Comparison of ENCODE assay signal across 23 mouse cellular contexts in genomic region chr19:29485257-29485948, GRCm38 (mm10). TPM values are rescaled to one million over a fixed set of nuclear protein-coding genes. Genes with fewer than 3 reads are reported as not detected.
DNase-seq lines count a peak whose midpoint lies in the region; ATAC-seq and TF ChIP-seq lines count a peak whose summit lies in the region.
"Had no signal": no experiment of that assay in that cellular context is flagged by ENCODE, and none has a peak within 500 bp of the region (broad histone marks: within the 10 kb centered on the region; RNA-seq: fewer than 3 reads in every experiment).

No protein-coding gene starts in this region.

- 76% methylated on average over 3 of the region's 3 CpGs for WGBS in liver, postnatal 0 days (ENCODE audit: insufficient replicate concordance)
- WGBS in liver, embryonic 11.5 days: 90% methylated on average over 3 of the region's 3 CpGs

- no peaks in the 10 kb centered on the region for H3K36me3 ChIP-seq in liver, postnatal 0 days (replicated peaks; ENCODE audit: insufficient read depth, low read length)
- H3K36me3 ChIP-seq in liver, embryonic 11.5 days (ENCODE audit: control insufficient read depth, insufficient read depth, low read length): no peaks in the 10 kb centered on the region
- H3K36me3 ChIP-seq: limb, embryonic 10.5 days; neural tube, embryonic 12.5 days had no signal

- intact Hi-C loops in gastrocnemius, adult 2 months (cut with DNase I): no loop called here
- intact Hi-C loops in gastrocnemius, postnatal 14 days (cut with DNase I; ENCODE audit: low total_unique reads): no loop called here

- H3K9me3 ChIP-seq in liver, postnatal 0 days (ENCODE audit: low read length): no peaks in the 10 kb centered on the region
- no peaks in the 10 kb centered on the region for H3K9me3 ChIP-seq in liver, embryonic 11.5 days (ENCODE audit: control insufficient read depth, low read length)
- H3K9me3 ChIP-seq: limb, embryonic 10.5 days; neural tube, embryonic 12.5 days had no signal

- H3K9ac ChIP-seq in liver, postnatal 0 days (replicated peaks): no peak overlapping the region
- H3K9ac ChIP-seq in liver, embryonic 11.5 days (ENCODE audit: low read depth, low read length): no peak overlapping the region
- H3K9ac ChIP-seq: forebrain, postnatal 0 days; neural tube, embryonic 12.5 days had no signal

- no peak overlapping the region for H3K4me3 ChIP-seq in gastrocnemius, adult 2 months
- no peak overlapping the region for H3K4me3 ChIP-seq in liver, postnatal 0 days (ENCODE audit: low read depth, low read length)
- H3K4me3 ChIP-seq in liver, embryonic 11.5 days (ENCODE audit: low read depth, low read length): no peak overlapping the region
- H3K4me3 ChIP-seq: limb, embryonic 10.5 days; neural tube, embryonic 12.5 days had no signal

- no peak for DNase-seq in gastrocnemius, adult 2 months
- DNase-seq in gastrocnemius, postnatal 14 days: no peak
- no peak for DNase-seq in liver, postnatal 0 days
- DNase-seq in liver, embryonic 11.5 days (ENCODE audit: low spot score): no peak
- peak; percentile 41 for DNase-seq in brain, adult 2 months (ENCODE audit: low read depth, low spot score)
- no peak for DNase-seq in neural tube, embryonic 10.5 days (ENCODE audit: extremely low spot score, low spot score)
- DNase-seq in cerebellum, adult 8-10 months: no peak
- DNase-seq: adrenal gland, adult 8-10 months; cerebellum, adult 9-11 months; forebrain, postnatal 0 days; kidney, adult 2 months; kidney, postnatal 10 days; liver; lung, adult 2 months; lung, postnatal 36 days; midbrain, embryonic 14.5 days; right cerebral cortex, postnatal 14 days; thymus, postnatal 25 days had no signal

- H3K4me1 ChIP-seq in liver, postnatal 0 days (ENCODE audit: insufficient read depth): peaks cover 29% of the 10 kb centered on the region
- peaks cover 15% of the 10 kb centered on the region for H3K4me1 ChIP-seq in liver, embryonic 11.5 days (replicated peaks; ENCODE audit: control insufficient read depth, insufficient read depth, low read length)
- H3K4me1 ChIP-seq: limb, embryonic 10.5 days; neural tube, embryonic 12.5 days had no signal

- no peak for TF ChIP-seq EP300 in liver, postnatal 0 days (IDR thresholded peaks at IDR 0.05; ENCODE audit: low read depth)

- no peak overlapping the region for H3K4me2 ChIP-seq in liver, postnatal 0 days (ENCODE audit: low read depth, low read length)
- no peak overlapping the region for H3K4me2 ChIP-seq in liver, embryonic 11.5 days
- H3K4me2 ChIP-seq: heart, embryonic 11.5 days; neural tube, embryonic 12.5 days had no signal

- H3K27ac ChIP-seq in gastrocnemius, adult 2 months: peak overlapping the region; percentile 51
- peak overlapping the region; percentile 53 for H3K27ac ChIP-seq in liver, postnatal 0 days (ENCODE audit: low read depth)
- no peak overlapping the region for H3K27ac ChIP-seq in liver, embryonic 11.5 days (ENCODE audit: low read depth, low read length)
- H3K27ac ChIP-seq: limb, embryonic 10.5 days; neural tube, embryonic 12.5 days had no signal

- no peaks in the 10 kb centered on the region for H3K27me3 ChIP-seq in liver, postnatal 0 days (ENCODE audit: insufficient read depth, low read length)
- no peaks in the 10 kb centered on the region for H3K27me3 ChIP-seq in liver, embryonic 11.5 days (replicated peaks; ENCODE audit: control insufficient read depth, insufficient read depth, low read length)
- H3K27me3 ChIP-seq: neural tube, embryonic 12.5 days; Patski had no signal

- no peak for ATAC-seq in liver, postnatal 0 days
- no peak for ATAC-seq in liver, embryonic 11.5 days (replicated peaks; ENCODE audit: low FRiP score)
- ATAC-seq: CD4-positive, CD25-positive, alpha-beta regulatory T cell, adult 4 months; forebrain, postnatal 0 days; Patski had no signal

- TF ChIP-seq CTCF in gastrocnemius, adult 2 months (IDR thresholded peaks at IDR 0.05): no peak
- no peak for TF ChIP-seq CTCF in liver, postnatal 0 days (IDR thresholded peaks at IDR 0.05; ENCODE audit: low read depth)

RNA-seq across cellular contexts. Expression of gene Ric1, which starts 36.7 kb away (rescaled TPM):
- total RNA-seq in gastrocnemius, adult 2 months (2021): 10 to 100 TPM; 24.4 to 27.3 TPM
- total RNA-seq in gastrocnemius, postnatal 14 days (2021): 10 to 100 TPM; 24.2 to 26.1 TPM
- 7.8 and 7.9 TPM in 2 replicates for polyA plus RNA-seq in liver, postnatal 0 days (2015; fragmentation: Nextera tagmentation; extraction: Ambion mirVana)
- 7.6 and 8.0 TPM in 2 replicates for polyA plus RNA-seq in liver, embryonic 11.5 days (2014; fragmentation: Nextera tagmentation; extraction: Ambion mirVana)
